Mouse (Mus musculus) kidney, postnatal 0 days (tissue): Measurements from ENCODE around the gene Axin1. TPM values are rescaled to one million over a fixed set of nuclear protein-coding genes. Genes with fewer than 3 reads are reported as not detected.

Experiments used
- ATAC-seq: fragments of 200-750 bp; cut with Nextera tagmentation; replicated peaks from 2 replicates; pipeline ENCODE4 v1.8.0; 2017; ENCODE audit warnings: low read depth, moderate number of reproducible peaks, moderate TSS enrichment, moderate library complexity; ENCODE audit not compliant: low FRiP score
- DNase-seq: peaks from one replicate; pipeline ENCODE4 v3.0.0-alpha.2; 2016; ENCODE audit warnings: low spot score
- H3K27ac ChIP-seq: fragments of 300-500 bp; sonication (generic); 2 replicates; pipeline ENCODE4 v1.5.1; 2014; ENCODE audit warnings: mild to moderate bottlenecking
- H3K27me3 ChIP-seq: fragments of 300-500 bp; sonication (generic); 2 replicates; pipeline ENCODE4 v1.6.1; 2014; ENCODE audit warnings: low read length, mixed read lengths; ENCODE audit not compliant: insufficient read depth
- H3K36me3 ChIP-seq: fragments of 300-500 bp; sonication (generic); 2 replicates; pipeline ENCODE4 v1.6.1; 2014; ENCODE audit warnings: low read length, mixed read lengths; ENCODE audit not compliant: insufficient read depth
- H3K4me1 ChIP-seq: fragments of 300-500 bp; sonication (generic); replicated peaks from 2 replicates; pipeline ENCODE4 v1.6.1; 2014; ENCODE audit warnings: antibody characterized with exemption, low read length, mixed read lengths; ENCODE audit not compliant: insufficient read depth
- H3K4me2 ChIP-seq: fragments of 300-500 bp; sonication (generic); 2 replicates; pipeline ENCODE4 v1.6.1; 2014; ENCODE audit warnings: mild to moderate bottlenecking, low read length, moderate library complexity, mixed read lengths
- H3K4me3 ChIP-seq: fragments of 300-500 bp; sonication (generic); replicated peaks from 2 replicates; pipeline ENCODE4 v1.5.1; 2014; ENCODE audit warnings: low read depth, low read length
- H3K9ac ChIP-seq: fragments of 300-500 bp; sonication (generic); 2 replicates; pipeline ENCODE4 v1.6.1; 2014; ENCODE audit warnings: low read depth, low read length
- H3K9me3 ChIP-seq: fragments of 300-500 bp; sonication (generic); replicated peaks from 2 replicates; pipeline ENCODE4 v1.6.1; 2016; ENCODE audit warnings: low read length, inconsistent platforms, mixed read lengths
- CTCF ChIP-seq: IDR thresholded peaks from 2 replicates; pipeline ENCODE4 v1.5.1; 2016; ENCODE audit warnings: antibody characterized with exemption, low read depth, mild to moderate bottlenecking, moderate library complexity
- WGBS: fragments of 180-500 bp; shearing (Covaris S2); extraction: QIAGEN DNeasy Blood & Tissue Kit; methylation state at CpG from one replicate; pipeline ENCODE4 v1.1.7; 2014; 5-methylcytosine and 5-hydroxymethylcytosine counted together
- polyA plus RNA-seq: library from polyadenylated mRNA; unstranded; fragments of >200 nt; fragmentation: Nextera tagmentation; extraction: Ambion mirVana; gene quantifications from 2 replicates; pipeline ENCODE4 v1.2.1, GENCODE M21; 2015

The Axin1 gene
- polyA plus RNA-seq, 1 experiment from 2014 or later, result 19.4 TPM

- Histone ChIP-seq H3K4me2 (no peak overlapping the region), H3K9ac (no peak overlapping the region), H3K9me3 (no peaks in the 10 kb centered on the region), H3K27me3 (no peaks in the 10 kb centered on the region), H3K36me3 (0 out of 2 replicates have a peak, but pooled peaks cover 14% of the 10 kb centered on the region), H3K27ac (no peak overlapping the region), H3K4me1 (peaks cover 9% of the 10 kb centered on the region; the same call in 1 of the 2 replicates), H3K4me3 (no peak overlapping the region)
- no peak for DNase-seq
- 80% methylated on average over 4 of the region's 4 CpGs for WGBS
- no peak for ATAC-seq
- no peak for TF ChIP-seq CTCF
Observed at GRCm38 (mm10) chr17:26142796-26143195, 4.3 kb downstream of the Axin1 start.

GRCm38 (mm10) chr17:26143386-26143785, 4.9 kb downstream of the Axin1 start:
- DNase-seq, result no peak
- no peaks in the 10 kb centered on the region for H3K27me3 ChIP-seq
- no peak overlapping the region for H3K27ac ChIP-seq
- H3K4me3 ChIP-seq, result no peak overlapping the region
- no peak overlapping the region for H3K4me2 ChIP-seq
- H3K9ac ChIP-seq, result no peak overlapping the region
- TF ChIP-seq CTCF, result no peak
- H3K4me1 ChIP-seq, result peaks cover 5% of the 10 kb centered on the region; the same call in 1 of the 2 replicates
- WGBS, result 92% methylated on average over 5 of the region's 5 CpGs
- no peak for ATAC-seq
- no peaks in the 10 kb centered on the region for H3K9me3 ChIP-seq
- H3K36me3 ChIP-seq, result 0 out of 2 replicates have a peak, but pooled peaks cover 18% of the 10 kb centered on the region

- Histone ChIP-seq H3K27me3 (no peaks in the 10 kb centered on the region), H3K9me3 (no peaks in the 10 kb centered on the region), H3K9ac (no peak overlapping the region), H3K4me3 (no peak overlapping the region), H3K36me3 (0 out of 2 replicates have a peak, but pooled peaks cover 18% of the 10 kb centered on the region), H3K4me1 (no peaks in the 10 kb centered on the region), H3K4me2 (no peak overlapping the region), H3K27ac (no peak overlapping the region)
- no peak for DNase-seq
- no peak for TF ChIP-seq CTCF
- 73% methylated on average over 2 of the region's 2 CpGs for WGBS
- no peak for ATAC-seq
Observed at GRCm38 (mm10) chr17:26149056-26149455, 10.6 kb downstream of the Axin1 start.

- TF ChIP-seq CTCF, result no peak
- Histone ChIP-seq H3K4me1 (no peaks in the 10 kb centered on the region), H3K9ac (no peak overlapping the region), H3K9me3 (no peaks in the 10 kb centered on the region), H3K4me2 (no peak overlapping the region), H3K27ac (no peak overlapping the region), H3K36me3 (0 out of 2 replicates have a peak, but pooled peaks cover 14% of the 10 kb centered on the region), H3K27me3 (no peaks in the 10 kb centered on the region), H3K4me3 (no peak overlapping the region)
- DNase-seq (no peak), ATAC-seq (no peak)
- 97% methylated on average over 2 of the region's 2 CpGs for WGBS
Observed at GRCm38 (mm10) chr17:26151886-26152630, 13.6 kb downstream of the Axin1 start.

- no peak overlapping the region for H3K9ac ChIP-seq
- no peak overlapping the region for H3K4me2 ChIP-seq
- TF ChIP-seq CTCF, result no peak
- no peak for ATAC-seq
- 0 out of 2 replicates have a peak, but pooled peaks cover 3% of the 10 kb centered on the region for H3K4me1 ChIP-seq
- no peak for DNase-seq
- no peak overlapping the region for H3K27ac ChIP-seq
- no peaks in the 10 kb centered on the region for H3K27me3 ChIP-seq
- H3K36me3 ChIP-seq, result 0 out of 2 replicates have a peak, but pooled peaks cover 2% of the 10 kb centered on the region
- H3K9me3 ChIP-seq, result no peaks in the 10 kb centered on the region
- 92% methylated on average over 1 of the region's 1 CpGs for WGBS
- H3K4me3 ChIP-seq, result no peak overlapping the region
Observed at GRCm38 (mm10) chr17:26162736-26163135, 24.2 kb downstream of the Axin1 start.

- DNase-seq (no peak), ATAC-seq (no peak)
- H3K9me3 ChIP-seq, result no peaks in the 10 kb centered on the region
- no peak for TF ChIP-seq CTCF
- 89% methylated on average over 2 of the region's 2 CpGs for WGBS
- no peaks in the 10 kb centered on the region for H3K27me3 ChIP-seq
- 0 out of 2 replicates have a peak, but pooled peaks cover 2% of the 10 kb centered on the region for H3K36me3 ChIP-seq
- H3K4me3 ChIP-seq, result no peak overlapping the region
- no peaks in the 10 kb centered on the region for H3K4me1 ChIP-seq
- no peak overlapping the region for H3K27ac ChIP-seq
- H3K4me2 ChIP-seq, result no peak overlapping the region
- H3K9ac ChIP-seq, result no peak overlapping the region
Observed at GRCm38 (mm10) chr17:26168039-26168438, 29.6 kb downstream of the Axin1 start.
